Mouse (Mus musculus) thymus, postnatal 4 days (tissue): Measurements from ENCODE around the gene Kcnmb1.

Experiments used
- DNase-seq: peaks from one replicate; pipeline ENCODE4 v3.0.0; 2021

Kcnmb1 gene

DNA sequence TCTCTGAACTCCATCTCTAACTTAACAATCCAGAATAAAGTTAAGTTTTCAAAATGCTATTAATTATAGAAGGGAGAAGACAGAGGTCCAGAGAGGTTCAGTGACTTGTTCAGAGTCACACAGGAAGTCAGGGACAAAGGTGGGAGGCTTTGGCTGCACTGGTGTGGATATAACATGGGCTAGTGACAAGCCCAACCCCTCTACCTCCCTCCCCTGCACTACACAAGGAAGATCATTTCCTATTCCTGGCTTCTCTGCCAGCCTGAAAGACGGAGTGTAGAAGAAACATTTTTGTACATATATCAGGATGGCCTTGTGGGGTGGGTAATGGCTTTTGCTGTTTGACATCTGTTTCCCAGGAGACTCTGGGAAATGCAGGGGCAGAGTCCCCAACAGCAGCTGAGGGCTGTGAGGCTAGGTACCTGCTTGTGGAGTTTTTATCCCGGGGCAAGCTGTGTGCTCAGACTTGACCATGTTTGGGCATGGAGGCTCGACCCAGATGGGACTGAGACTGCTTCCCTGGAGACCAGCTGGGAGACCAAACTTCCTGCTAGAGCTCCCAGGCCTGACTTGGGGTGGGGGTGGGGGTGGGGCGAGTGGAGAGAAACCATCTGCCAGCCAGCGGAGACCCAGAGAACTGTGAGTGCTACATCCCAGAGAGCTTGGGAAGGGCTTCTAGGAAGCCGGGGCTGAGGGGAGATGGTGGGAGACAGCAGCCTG is at the start of gene Kcnmb1:
TSS of gene Kcnmb1 (plus strand) at position 326 of the 720 bp plus-strand sequence.
- DNase-seq, result no peak

DNA sequence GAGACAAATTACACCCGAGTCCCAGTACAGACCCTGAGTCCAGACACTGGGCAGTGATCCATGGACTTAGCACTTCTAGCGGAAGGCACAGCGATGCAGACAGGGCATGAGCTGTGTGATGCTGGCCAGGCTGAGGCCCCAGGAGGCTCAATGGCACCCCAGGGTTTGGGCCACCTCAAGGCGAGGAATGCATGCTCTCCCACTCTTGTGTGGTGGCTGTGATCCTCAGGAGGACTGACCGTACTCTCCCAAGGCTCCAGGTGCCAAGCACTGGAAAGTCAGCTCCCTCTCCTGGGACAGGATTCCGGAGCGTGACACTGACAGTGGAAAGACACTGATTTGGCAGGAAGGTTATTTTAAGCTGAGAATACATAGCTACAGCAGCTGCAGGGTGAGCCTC is 49.8 kb upstream of the Kcnmb1 start:
- DNase-seq, result no peak

DNA sequence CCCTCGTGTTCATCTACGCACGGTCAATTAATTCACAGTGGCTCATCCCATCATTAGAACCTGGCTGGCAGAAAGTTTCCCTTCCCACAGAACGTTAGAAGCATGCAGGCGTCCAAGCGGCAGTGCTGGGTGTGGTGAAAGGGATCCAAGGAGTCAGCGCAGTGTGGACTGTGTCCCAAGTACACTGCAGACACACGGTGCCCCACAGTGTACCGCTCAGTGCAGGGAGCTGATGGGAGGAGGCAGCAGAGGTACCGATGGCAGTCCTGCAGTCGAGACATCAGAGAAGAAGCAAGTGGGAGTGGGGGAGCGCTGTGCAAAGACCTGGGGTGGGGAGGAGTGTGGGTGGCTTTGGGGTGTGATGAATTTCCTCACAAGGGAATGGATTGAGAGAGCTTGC is 48.6 kb upstream of the Kcnmb1 start:
- no peak for DNase-seq

DNA sequence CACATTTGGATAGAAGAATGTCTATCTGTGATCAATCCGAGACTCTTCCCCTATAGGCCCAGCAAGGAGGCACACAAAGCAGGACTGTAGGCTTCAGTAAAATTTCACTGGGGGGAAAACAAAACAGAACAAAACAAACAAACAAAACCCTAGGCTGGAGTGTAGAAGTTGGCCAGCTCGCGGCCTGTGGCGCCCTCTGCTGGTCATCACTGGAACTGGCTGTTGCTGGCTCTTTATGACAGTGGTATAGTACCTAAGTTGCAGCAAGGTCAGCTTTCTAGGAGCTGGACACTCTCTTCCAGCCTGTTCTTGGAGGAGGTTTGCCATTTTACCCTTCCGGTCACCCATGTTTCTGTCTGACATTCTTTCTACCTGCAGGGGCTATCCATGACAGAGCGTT is 45.2 kb upstream of the Kcnmb1 start:
- peak; percentile 87 for DNase-seq

DNA sequence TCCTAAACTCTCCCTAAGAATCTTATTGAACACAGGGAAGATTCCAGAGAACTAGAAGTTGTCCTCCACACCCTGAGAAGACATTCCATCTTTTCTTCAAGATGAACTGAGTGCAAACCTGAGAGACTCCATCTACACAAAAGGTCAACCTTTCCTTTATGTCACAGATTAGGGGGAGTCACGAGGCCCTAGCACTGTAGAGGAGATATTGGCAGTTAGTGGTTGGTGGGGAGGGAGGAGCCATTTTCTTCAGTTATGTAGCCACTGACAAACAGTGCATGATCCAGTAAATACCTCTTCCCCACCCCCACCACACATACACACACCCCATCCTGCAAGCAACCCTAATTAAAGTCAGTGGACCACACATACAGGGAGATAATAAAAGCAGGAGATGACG is 44.4 kb upstream of the Kcnmb1 start:
- DNase-seq, result no peak

DNA sequence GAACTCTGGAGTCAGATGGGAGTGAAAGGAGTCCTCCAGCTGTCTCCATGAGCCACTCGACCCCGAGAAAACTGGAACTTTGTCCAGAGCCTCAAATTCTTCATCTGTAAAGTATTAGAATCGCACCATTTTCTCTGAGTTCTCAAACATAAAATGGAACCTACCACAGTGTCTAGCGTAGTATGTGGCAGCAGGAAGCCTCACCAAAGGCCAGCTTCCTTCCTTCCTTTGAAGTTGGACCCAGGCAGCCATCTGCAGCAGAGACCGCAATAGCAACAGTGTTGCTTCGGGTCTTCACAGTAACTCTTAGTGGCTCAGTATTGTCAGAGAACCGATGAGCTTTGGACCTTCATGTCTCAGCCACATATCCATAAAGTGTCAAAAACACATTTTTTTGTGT is 43.0 kb upstream of the Kcnmb1 start:
- no peak for DNase-seq

DNA sequence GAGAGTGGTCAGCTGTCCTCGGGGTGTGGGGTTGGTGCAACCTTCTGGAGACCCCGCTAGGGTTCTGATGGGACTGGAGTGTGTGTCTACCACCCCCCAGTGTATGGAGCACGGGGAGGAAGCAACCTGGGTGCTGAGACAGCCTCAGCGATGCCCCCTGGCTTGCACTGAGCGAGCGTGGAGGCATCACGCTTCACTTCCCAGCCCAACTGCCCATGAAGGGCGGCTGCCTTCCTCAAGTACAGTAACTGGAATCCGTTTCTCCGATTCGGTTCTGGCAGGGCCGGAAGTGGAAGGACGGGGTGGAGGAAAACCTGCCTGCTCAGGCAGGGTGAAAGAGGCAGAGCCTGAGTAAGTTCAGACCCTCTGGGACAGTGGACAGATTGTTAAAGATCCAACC is 41.4 kb upstream of the Kcnmb1 start:
- no peak for DNase-seq

DNA sequence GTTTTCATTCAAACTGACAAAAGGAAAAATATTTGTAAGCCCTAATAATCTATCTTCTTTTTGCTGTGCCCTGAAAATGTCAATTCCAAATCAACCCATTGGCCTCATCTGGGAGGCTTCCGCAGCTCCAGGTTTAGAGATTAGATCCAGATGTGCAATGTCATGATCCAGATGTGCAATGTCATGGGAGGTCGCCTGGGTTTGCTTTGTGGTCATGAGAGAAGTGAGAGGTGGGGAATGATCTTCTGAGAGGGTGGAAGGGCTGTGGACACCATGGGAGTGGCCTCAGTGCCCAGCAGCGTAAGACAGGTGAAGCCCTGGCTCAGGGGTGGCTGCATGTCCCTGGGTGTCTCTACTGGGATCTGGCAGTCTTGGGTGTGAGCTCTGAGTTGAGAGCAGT is 39.8 kb upstream of the Kcnmb1 start:
- no peak for DNase-seq

DNA sequence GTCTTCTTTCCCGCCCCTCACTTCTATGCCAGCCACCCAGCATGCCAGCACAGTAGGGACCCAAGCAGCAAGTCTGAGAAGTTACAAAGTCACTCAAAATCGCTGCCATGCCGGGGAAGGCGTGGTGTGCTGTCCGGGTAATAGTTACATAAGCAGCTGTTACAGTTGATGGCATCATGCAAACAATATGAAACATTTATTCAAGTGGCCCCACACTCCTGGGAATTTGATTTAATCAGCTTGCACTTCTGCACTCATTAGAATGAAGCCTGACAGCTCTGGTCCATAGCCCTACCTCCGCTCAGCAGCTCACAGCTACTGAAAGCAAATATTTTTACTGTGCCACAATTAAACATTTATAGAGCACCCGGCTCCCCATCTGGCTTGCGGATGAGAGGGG is 37.0 kb upstream of the Kcnmb1 start:
- no peak for DNase-seq

DNA sequence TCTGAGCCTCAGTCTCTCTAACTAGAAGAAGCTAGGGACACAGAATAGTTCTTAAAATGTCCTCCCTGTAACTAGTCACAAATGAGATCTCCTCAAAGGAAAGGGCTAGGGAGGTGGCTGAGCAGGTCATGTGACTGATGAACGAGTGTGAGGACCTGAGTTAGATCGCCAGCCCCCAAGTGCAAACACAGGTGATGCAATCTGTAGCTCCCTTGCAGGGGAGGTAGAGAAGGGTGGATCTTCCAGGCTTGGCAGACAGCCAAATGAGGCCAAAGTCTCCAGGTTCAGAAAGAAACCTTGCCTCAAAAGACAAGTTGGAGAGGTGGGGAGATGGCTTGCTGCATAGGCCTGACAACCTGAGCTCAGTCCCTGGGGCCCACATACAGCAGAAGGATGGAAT is 36.3 kb upstream of the Kcnmb1 start:
- no peak for DNase-seq

DNA sequence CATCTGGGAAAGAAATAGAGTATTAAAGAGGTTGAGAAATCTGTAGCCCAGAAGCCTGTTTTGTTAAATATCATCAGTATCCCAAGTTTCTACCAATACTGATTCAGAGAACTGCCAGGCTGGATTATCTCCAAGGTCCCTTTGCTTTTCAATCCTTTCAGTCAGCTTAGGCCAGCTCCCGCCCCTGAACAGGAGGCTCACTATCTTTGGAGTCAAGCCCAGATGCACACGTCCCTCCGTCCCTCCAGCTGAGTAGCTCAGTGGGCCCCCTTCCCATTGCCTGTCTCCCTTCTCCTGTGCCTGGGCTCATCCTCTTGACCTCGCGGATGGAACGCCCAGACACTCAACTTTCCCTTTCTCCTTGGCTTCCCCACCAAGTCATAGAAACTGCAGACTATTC is 35.5 kb upstream of the Kcnmb1 start:
- no peak for DNase-seq

DNA sequence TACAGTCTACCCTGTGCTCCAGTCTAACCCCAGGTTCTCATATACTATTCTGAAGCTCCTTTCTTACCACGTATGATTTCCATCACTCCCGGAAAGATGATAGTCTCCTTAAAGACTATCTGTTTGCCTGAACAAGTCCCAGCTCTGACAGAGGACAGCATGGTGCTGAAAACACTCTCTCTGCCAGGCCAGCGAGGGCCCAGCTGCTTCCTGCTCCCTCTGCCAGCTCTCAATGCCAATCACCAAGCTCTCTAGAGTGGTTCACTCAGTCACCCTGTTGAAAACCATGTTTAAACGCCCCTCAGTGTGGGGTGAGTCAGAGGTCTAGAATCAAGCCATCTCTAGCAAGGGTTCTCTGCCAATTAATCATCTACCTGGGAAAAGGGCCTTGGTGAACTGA is 35.0 kb upstream of the Kcnmb1 start:
- DNase-seq, result no peak

DNA sequence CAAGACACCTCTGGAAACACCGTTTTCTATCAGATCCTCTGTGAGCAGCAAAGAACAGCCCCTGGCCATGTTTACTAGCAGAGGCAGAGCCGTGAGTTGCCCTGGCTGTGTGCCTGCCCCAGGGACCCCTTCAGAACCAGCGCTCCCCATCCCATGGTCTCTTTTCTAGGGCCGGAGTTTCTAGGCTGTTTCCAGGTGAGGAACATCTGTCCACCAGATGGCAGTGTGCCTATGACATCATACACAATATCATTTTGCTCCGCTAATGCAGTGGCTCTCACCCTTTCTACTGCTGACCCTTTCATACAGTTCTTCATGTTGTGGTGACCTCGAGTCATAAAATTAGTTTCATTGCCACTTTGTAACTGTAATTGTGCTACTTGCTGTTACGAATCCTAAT is 34.2 kb upstream of the Kcnmb1 start:
- DNase-seq, result peak; percentile 80

DNA sequence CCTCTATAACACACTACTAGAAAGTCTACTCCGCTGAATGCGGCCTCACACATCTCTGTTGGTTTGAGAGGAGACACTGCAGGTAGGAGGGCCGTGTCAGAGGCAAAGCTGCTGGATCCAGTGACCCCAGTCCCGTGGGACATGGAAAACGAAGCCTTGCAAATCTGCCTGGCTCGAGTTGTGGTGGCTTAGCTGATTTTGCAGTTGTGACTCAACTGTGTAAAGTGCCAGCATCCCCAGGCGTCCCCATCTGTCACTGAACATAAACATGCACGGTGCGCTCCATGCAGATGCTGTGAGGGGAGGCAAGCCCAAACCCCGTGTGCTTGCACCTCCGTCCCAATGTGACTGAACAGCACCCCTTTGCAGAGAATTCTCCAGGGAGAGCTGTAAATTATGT is 33.4 kb upstream of the Kcnmb1 start:
- DNase-seq, result no peak

DNA sequence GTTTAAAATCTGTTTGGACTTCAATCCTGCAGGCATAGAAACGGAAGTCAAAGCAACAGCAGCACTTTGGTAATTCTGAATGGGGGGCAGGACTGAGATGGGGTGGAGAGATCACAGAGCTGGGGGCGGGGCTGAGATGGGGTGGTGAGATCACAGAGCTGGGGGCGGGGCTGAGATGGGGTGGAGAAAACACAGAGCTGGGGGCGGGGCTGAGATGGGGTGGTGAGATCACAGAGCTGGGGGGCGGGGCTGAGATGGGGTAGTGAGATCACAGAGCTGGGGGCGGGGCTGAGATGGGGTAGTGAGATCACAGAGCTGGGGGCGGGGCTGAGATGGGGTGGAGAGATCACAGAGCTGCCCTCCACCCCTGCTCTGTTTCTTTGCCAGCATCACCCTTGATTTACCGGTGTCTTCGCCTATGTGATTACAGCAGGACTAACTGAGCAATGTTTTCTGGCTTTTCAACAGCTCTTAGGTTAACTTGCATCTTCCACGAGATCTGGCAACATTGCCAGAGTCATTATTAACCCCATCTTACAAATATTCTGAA is 30.9 kb upstream of the Kcnmb1 start:
- DNase-seq, result peak; percentile 92

DNA sequence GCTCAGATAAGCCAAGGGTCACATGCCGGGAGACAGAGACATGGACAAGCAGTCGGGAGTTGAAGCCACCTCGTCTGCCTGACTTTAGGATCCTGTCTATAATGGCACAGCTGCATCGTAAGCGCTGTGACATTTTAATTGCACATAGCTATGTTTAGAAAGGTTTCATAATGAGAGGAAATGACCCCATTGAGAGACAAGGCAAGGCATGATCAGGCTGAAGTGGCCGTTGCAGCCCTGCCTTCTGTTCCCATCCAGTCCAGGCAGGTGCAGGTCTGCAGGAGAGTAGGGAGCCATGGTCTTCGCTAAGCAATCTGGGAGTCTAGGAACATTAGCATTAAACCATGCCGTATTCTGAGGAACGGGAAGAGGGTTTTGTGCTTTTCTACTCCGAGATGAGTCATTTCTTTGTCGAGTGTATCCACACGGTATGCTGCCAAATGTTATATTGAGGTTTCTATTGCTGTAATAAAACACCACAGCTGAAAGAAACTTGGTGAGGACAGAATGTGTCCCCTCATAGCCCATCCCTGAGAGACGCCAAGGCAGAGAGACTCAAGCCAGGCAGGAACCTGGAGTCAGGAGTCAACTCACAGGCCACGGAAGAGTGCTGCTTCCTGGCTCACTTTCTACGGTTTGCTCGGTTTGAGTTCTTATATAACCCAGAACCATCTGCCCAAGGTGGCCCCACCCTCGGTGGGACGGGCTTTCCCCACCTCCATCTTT is 30.3 kb upstream of the Kcnmb1 start:
- DNase-seq, result peak; percentile 29

DNA sequence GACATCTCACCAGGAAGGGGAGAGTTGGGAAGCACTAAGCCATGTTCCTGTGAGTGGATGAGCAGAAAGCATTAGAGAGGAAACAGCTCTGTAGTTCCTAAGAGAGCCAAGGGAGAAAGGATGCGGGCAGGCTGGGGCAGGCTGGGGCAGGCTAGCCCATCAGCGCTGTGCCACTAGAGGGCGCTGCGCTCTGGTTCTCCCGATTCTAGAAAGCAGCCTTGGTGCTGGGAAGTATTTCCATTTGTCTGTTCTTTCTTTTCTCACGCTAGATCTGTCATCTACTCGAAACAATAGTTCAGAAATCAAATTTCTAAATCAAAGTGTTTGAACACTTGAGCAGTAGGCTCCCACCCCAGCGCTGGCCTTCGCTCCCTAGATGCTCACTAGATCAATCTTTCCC is 28.5 kb upstream of the Kcnmb1 start:
- peak; percentile 78 for DNase-seq

DNA sequence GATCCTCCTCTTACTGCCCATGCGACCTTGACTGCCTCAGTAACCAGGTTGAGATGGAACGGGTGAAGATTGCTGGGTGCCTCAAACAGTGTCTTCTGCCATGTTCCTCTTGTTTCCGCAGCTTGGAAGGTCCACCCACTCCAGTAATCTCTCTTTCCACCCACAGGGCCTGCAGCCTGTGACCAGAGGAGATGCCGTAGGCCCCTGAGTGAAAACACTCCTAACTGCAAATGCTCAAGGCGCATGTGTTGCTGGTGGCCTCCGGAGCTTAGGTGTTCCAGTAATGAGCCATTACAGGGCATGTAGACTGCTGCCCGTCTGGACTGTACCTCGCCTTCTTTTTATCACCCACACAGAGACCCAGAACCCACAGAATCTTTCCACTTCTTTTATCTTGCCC is 25.2 kb upstream of the Kcnmb1 start:
- no peak for DNase-seq

DNA sequence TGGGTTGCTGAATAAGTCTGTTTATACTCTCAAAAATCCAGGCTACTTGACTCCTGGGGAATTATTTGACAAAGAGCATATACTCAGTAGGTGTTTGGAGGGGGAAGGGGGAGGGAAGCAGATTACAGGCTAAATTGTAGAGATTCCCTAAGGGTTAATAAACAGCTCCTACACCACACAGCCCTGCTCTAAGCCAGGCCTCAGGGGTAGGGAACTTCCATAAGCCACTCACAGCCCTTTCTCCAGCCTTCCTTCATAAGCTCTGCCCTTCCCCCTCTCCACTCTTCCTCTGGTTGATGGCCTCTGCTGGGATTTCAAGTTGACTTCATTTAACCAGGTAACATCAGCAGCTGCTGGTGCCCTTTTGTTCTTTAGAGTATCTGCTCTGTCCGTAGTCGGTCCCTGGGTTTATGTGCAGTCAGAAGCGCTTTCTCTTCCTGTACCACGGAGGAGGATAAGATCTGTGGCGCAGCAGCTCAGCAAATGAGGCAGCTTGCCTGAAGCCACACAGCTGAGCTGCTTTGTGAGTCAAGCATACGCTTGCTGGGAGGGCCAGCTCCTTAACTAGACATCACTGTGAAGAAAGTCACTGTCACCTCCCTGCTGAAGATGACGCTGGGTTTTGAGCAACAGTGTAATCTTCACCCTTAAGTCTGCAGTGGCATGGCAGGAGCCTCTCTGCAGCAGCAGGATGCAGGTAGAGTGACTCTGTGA is 24.1 kb upstream of the Kcnmb1 start:
- peak; percentile 77 for DNase-seq

DNA sequence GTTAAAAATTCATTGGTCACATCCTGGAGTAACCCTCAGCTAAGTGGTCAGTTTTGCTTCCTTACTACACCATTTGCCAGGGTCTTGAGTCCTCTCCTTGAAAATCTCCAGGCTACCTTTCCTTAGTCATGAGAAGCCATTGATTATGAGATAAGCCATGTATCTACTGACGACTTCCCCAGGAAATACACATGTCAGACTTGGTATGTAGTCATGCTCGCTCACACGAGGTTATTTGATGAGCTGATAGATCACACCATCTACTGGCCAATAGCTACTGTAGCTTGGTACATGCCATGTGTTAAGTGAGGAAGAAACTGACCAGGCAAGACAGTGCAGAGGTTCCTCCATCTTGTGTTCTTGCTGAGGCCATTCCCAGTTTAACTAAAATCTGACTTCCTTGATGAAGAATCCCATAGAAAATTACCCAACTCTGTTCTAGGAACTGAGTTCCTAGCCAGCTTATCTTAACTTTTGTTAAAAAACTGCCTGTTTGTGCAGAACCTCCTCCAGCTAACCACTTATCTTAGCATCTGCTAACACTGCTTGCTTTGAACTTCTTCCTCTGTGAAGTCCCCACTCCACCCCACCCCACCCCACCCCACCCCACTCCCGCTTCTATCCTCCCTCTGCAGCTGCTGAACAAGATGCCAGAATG is 23.2 kb upstream of the Kcnmb1 start:
- DNase-seq, result no peak

DNA sequence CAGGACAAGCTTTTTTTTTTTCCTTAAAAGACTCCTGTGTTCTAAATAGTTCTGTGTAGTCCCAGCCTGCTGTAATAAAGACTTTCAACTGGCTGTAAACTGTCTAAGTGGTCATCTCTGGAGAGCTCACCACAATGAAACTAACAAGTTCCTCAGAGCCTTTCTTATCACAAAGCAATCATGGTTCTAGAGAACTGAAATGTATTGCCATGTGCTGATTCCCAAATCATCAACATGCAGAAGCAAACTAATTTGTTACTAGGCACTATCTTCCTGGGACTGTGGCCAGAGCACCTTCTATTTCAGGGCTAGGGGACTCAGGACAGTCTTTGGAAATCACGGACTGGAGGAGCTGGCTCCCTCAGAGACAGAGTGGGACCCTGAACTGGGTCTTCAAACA is 19.2 kb upstream of the Kcnmb1 start:
- no peak for DNase-seq

DNA sequence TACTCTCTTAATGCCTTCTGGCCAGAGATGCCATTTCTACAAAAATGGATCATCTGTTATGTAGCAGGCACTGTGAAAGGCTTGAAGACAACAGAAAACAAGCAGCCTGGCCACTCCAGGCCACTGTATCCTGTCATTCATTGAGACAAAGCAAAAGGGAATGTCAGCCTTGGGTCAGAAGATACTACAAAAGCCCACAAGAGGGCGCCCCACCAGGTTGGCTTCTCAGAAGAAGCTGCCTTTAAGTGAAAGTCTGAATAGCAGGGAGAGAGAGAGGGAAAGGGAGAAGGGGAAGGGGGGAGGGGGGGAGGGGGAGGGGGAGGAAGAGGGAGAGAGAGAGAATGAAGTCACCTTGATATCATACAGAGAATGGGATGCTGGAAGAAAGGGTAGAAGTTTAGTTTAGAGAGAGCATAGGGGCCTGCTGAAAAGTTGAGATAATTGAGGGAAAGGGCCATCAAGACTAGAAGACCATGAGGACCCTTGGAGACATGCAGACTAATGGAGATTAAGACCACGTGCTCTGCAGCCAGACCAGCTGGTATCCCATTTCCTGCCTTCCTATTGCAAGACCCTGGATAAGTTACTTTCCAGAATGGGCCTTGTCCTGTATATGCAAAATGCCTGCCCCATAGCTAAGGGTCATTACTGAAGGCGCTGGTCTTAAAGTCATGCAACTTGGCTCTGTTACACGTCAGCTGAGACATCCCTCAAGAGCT is 18.6 kb upstream of the Kcnmb1 start:
- peak; percentile 81 for DNase-seq
